Mouse (Mus musculus) CH12.LX (cell line): ENCODE results near the gene Vcpkmt.

Source experiments
- CHD2 ChIP-seq: IDR thresholded peaks from 2 replicates; pipeline ENCODE4 v1.6.1; 2011; ENCODE audit warnings: low read length, improper control_type of control experiment
- CTCF ChIP-seq, 2 experiments: IDR thresholded peaks in 1 of 2; conservative IDR thresholded peaks in 1 of 2; 2 replicates each; pipeline ENCODE4 v1.5.1; 2011 to 2012; ENCODE audit warnings: low read depth in 2 of 2, low read length in 2 of 2, improper control_type of control experiment in 1 of 2, inconsistent platforms in 1 of 2, mild to moderate bottlenecking in 1 of 2, moderate library complexity in 1 of 2
- E2F4 ChIP-seq: IDR thresholded peaks from 2 replicates; pipeline ENCODE4 v1.6.1; 2011; ENCODE audit warnings: low read depth, low read length, improper control_type of control experiment; ENCODE audit not compliant: insufficient replicate concordance
- EP300 ChIP-seq: IDR thresholded peaks from 2 replicates; pipeline ENCODE4 v1.6.1; 2011; ENCODE audit warnings: low read length, improper control_type of control experiment
- MXI1 ChIP-seq: IDR thresholded peaks from 2 replicates; pipeline ENCODE4 v1.6.1; 2011; ENCODE audit warnings: mild to moderate bottlenecking, low read depth, low read length, improper control_type of control experiment
- NRF1 ChIP-seq: IDR thresholded peaks from 2 replicates; pipeline ENCODE4 v1.6.1; 2014; ENCODE audit warnings: low read depth, mild to moderate bottlenecking, inconsistent platforms, low read length, improper control_type of control experiment, moderate library complexity
- POLR2A ChIP-seq: IDR thresholded peaks from 2 replicates; pipeline ENCODE4 v1.6.1; 2011; ENCODE audit warnings: low read depth, mild to moderate bottlenecking, improper control_type of control experiment, low read length
- POLR2AphosphoS2 ChIP-seq: IDR thresholded peaks from 2 replicates; pipeline ENCODE4 v1.6.1; 2011; ENCODE audit warnings: low read depth, low read length, improper control_type of control experiment
- SIN3A ChIP-seq: IDR thresholded peaks from 2 replicates; pipeline ENCODE4 v1.6.1; 2012; ENCODE audit warnings: low read length, improper control_type of control experiment, inconsistent platforms
- TBP ChIP-seq: conservative IDR thresholded peaks from 2 replicates; pipeline ENCODE4 v1.6.1; 2011; ENCODE audit warnings: low read depth, low read length, improper control_type of control experiment
- ZKSCAN1 ChIP-seq: IDR thresholded peaks from 2 replicates; pipeline ENCODE4 v1.6.1; 2012; ENCODE audit warnings: low read depth, inconsistent platforms, low read length, improper control_type of control experiment, borderline replicate concordance

GRCm38 (mm10) chr12:69544994-69545393, 37.8 kb downstream of the Vcpkmt start:
- TF ChIP-seq EP300 (no peak), NRF1 (no peak), MXI1 (no peak), CHD2 (0 out of 2 replicates have a peak, but pooled peaks have one; percentile 1), ZKSCAN1 (no peak), POLR2A (no peak), TBP (no peak), CTCF (conservative IDR thresholded peaks at IDR 0.05 in 1 of 2, IDR thresholded peaks at IDR 0.05 in 1 of 2; ENCODE audit: low read depth in 2 of 2, low read length in 2 of 2) (no peak), E2F4 (no peak), POLR2AphosphoS2 (no peak), SIN3A (no peak)
